Mouse (Mus musculus): ENCODE results near the gene Spats2l. TPM values are rescaled to one million over a fixed set of nuclear protein-coding genes. Genes with fewer than 3 reads are reported as not detected.

The Spats2l gene
- polyA plus RNA-seq, 1 experiment from 2014 or later: 73.1 TPM

DNA sequence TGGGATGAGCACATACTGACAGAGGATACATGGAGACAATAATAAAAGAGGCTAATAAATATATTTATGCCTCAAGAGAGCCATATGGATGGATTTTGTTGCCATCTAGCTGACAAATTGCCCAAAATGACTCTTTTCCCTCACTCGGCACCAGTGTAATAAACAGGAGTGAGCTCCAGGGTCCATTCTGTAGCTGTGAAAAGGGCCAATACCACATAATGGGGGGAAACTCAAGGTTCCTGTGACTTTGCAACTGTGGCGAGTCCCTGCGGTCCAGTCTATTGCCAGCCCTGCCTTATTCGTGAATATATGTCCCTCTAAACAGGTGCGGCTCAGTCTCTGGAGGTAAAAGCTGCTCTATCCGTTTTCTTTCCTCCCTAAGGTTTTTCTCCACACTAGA, 137.6 kb downstream of the Spats2l start:
- no peaks in the 10 kb centered on the region for H3K36me3 ChIP-seq (ENCODE audit: insufficient read depth, low read length)
- H3K4me2 ChIP-seq (replicated peaks; ENCODE audit: low read depth, low read length): no peak overlapping the region
- H3K27ac ChIP-seq (ENCODE audit: low read length): no peak overlapping the region
- TF ChIP-seq CTCF (IDR thresholded peaks at IDR 0.05) (no peak), EP300 (IDR thresholded peaks at IDR 0.05) (no peak)
- no peaks in the 10 kb centered on the region for H3K4me1 ChIP-seq (ENCODE audit: insufficient read depth, low read depth, low read length)
- ATAC-seq (no peak), DNase-seq (ENCODE audit: low spot score) (no peak)
- WGBS: 88% methylated on average over 6 of the region's 6 CpGs
- H3K9me3 ChIP-seq (ENCODE audit: low read length): no peaks in the 10 kb centered on the region
- H3K9ac ChIP-seq (replicated peaks; ENCODE audit: low read depth): no peak overlapping the region
- H3K27me3 ChIP-seq (replicated peaks; ENCODE audit: insufficient read depth, low read length): no peaks in the 10 kb centered on the region
- no peak overlapping the region for H3K4me3 ChIP-seq (ENCODE audit: low read depth, low read length)

DNA sequence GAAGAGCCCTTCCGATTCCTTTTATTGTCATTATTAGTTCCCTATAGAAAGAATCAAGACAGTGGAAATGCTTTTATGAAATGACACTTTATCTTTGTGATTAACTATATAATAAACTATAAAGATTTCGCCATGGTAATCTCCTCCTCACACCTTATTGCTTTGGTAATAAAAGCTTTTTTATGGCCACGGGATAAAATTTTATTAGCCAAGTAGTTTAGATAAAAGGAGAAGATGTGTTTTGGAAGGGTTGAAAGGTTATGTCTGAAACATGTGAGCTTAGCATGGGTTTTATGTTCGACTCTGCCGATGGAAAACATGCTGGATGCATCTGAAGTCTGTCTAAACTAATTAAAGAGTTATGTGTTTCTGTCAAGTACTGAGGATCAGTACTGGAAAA, 143.4 kb downstream of the Spats2l start:
- TF ChIP-seq EP300 (IDR thresholded peaks at IDR 0.05) (no peak), CTCF (IDR thresholded peaks at IDR 0.05) (no peak)
- no peak overlapping the region for H3K4me3 ChIP-seq (ENCODE audit: low read depth, low read length)
- no peaks in the 10 kb centered on the region for H3K4me1 ChIP-seq (ENCODE audit: insufficient read depth, low read depth, low read length)
- DNase-seq (ENCODE audit: low spot score): no peak
- no peaks in the 10 kb centered on the region for H3K27me3 ChIP-seq (replicated peaks; ENCODE audit: insufficient read depth, low read length)
- no peak overlapping the region for H3K27ac ChIP-seq (ENCODE audit: low read length)
- H3K9me3 ChIP-seq (ENCODE audit: low read length): no peaks in the 10 kb centered on the region
- 76% methylated on average over 5 of the region's 5 CpGs for WGBS
- no peak for ATAC-seq
- no peak overlapping the region for H3K4me2 ChIP-seq (replicated peaks; ENCODE audit: low read depth, low read length)
- no peaks in the 10 kb centered on the region for H3K36me3 ChIP-seq (ENCODE audit: insufficient read depth, low read length)
- no peak overlapping the region for H3K9ac ChIP-seq (replicated peaks; ENCODE audit: low read depth)

DNA sequence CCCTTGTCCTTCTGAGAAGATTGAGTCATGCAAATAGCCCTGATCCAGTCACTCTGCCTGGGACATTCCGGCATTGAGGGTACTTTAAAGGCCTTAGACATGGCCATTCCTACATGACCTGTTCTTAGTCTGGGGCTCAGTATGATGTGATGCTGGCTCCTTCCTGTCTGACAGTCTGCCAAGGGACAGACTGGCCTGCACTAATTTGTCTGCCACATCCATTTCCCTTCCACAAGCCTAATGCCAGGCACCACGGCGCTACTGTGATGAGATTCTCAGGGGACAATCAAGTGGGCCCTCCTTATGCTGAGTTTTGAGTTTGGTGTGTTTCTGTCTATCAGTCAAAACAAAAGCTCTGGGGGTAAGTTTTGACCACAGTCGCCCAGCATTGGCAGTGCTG, 144.6 kb downstream of the Spats2l start:
- Histone ChIP-seq H3K4me3 (ENCODE audit: low read depth, low read length) (no peak overlapping the region), H3K4me2 (replicated peaks; ENCODE audit: low read depth, low read length) (no peak overlapping the region), H3K36me3 (ENCODE audit: insufficient read depth, low read length) (no peaks in the 10 kb centered on the region), H3K27me3 (replicated peaks; ENCODE audit: insufficient read depth, low read length) (no peaks in the 10 kb centered on the region), H3K27ac (ENCODE audit: low read length) (no peak overlapping the region), H3K4me1 (ENCODE audit: insufficient read depth, low read depth, low read length) (no peaks in the 10 kb centered on the region), H3K9ac (replicated peaks; ENCODE audit: low read depth) (no peak overlapping the region), H3K9me3 (ENCODE audit: low read length) (no peaks in the 10 kb centered on the region)
- ATAC-seq: peak; percentile 30; the same call in 1 of the 2 replicates
- no peak for TF ChIP-seq CTCF (IDR thresholded peaks at IDR 0.05)
- no peak for TF ChIP-seq EP300 (IDR thresholded peaks at IDR 0.05)
- WGBS: 67% methylated on average over 4 of the region's 4 CpGs
- no peak for DNase-seq (ENCODE audit: low spot score)

DNA sequence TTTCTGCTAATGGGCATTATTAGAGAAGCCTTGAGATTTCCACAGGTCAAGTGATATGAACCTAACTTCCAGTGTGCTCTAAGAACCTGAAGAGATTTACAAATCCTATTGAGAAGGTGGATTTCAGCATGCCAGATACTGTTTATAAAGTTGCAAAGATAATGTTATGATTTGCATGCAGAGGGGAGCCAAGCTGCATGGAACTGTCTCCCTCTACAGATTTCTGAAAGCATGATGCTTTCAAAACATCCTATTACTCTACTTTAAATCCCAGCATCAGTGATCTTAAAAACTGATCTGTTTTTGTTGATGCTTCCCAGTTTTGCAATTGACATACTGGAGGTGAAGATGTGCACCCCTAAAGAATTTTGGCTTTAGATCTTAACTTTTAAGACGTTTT, 160.3 kb downstream of the Spats2l start:
- no peak overlapping the region for H3K4me2 ChIP-seq (replicated peaks; ENCODE audit: low read depth, low read length)
- DNase-seq (ENCODE audit: low spot score) (no peak), ATAC-seq (no peak)
- no peak overlapping the region for H3K27ac ChIP-seq (ENCODE audit: low read length)
- H3K9ac ChIP-seq (replicated peaks; ENCODE audit: low read depth): no peak overlapping the region
- no peaks in the 10 kb centered on the region for H3K36me3 ChIP-seq (ENCODE audit: insufficient read depth, low read length)
- no peaks in the 10 kb centered on the region for H3K9me3 ChIP-seq (ENCODE audit: low read length)
- WGBS: 63% methylated on average over 1 of the region's 1 CpGs
- no peaks in the 10 kb centered on the region for H3K27me3 ChIP-seq (replicated peaks; ENCODE audit: insufficient read depth, low read length)
- no peak for TF ChIP-seq EP300 (IDR thresholded peaks at IDR 0.05)
- TF ChIP-seq CTCF (IDR thresholded peaks at IDR 0.05): peak; percentile 33
- H3K4me3 ChIP-seq (ENCODE audit: low read depth, low read length): no peak overlapping the region
- H3K4me1 ChIP-seq (ENCODE audit: insufficient read depth, low read depth, low read length): no peaks in the 10 kb centered on the region

DNA sequence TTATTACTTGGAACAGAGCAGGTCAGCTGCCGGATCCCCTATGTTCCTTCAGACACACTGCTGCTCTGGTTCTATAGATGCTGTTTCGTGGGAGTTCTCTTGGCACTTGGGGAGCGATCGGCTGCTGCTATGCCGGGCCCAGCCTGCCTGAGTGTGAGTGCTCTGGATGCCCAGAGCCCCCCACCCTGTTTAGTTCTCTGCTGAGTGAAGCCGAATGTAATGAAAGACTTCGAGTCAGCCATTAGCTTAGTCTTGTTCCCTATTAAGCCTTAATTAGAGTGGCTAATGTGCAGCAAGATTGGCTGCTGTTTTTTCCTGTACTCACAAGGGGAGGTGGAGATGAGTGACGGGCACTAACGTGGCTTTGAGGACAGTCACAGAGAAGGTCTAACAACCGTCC, 166.7 kb downstream of the Spats2l start:
- no peak for ATAC-seq
- DNase-seq (ENCODE audit: low spot score): no peak
- no peaks in the 10 kb centered on the region for H3K9me3 ChIP-seq (ENCODE audit: low read length)
- TF ChIP-seq CTCF (IDR thresholded peaks at IDR 0.05) (no peak), EP300 (IDR thresholded peaks at IDR 0.05) (no peak)
- H3K36me3 ChIP-seq (ENCODE audit: insufficient read depth, low read length): no peaks in the 10 kb centered on the region
- no peak overlapping the region for H3K9ac ChIP-seq (replicated peaks; ENCODE audit: low read depth)
- H3K4me2 ChIP-seq (replicated peaks; ENCODE audit: low read depth, low read length): no peak overlapping the region
- H3K27ac ChIP-seq (ENCODE audit: low read length): no peak overlapping the region
- no peaks in the 10 kb centered on the region for H3K27me3 ChIP-seq (replicated peaks; ENCODE audit: insufficient read depth, low read length)
- WGBS: 86% methylated on average over 10 of the region's 10 CpGs
- H3K4me1 ChIP-seq (ENCODE audit: insufficient read depth, low read depth, low read length): no peaks in the 10 kb centered on the region
- H3K4me3 ChIP-seq (ENCODE audit: low read depth, low read length): no peak overlapping the region

DNA sequence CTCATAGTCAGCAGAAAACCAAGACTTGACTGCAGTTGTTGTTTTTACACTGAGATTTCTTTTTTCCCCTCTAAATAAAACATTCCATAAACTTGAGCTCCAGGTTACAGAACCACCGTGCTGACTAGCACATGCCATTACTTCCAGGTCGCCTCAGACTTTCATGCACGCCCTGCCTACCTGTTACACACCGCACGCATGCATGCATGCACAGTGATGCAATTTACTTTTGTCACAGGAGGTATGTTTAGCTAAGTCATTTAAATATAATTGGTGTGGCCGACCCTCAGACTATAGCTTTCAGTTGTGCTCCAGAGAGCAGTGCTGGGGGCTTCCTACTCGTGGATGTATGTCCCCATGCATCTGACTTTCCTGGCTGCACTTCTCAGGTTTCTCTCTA, 167.1 kb downstream of the Spats2l start:
- H3K27ac ChIP-seq (ENCODE audit: low read length): no peak overlapping the region
- no peaks in the 10 kb centered on the region for H3K27me3 ChIP-seq (replicated peaks; ENCODE audit: insufficient read depth, low read length)
- WGBS: 77% methylated on average over 7 of the region's 7 CpGs
- H3K9ac ChIP-seq (replicated peaks; ENCODE audit: low read depth): no peak overlapping the region
- H3K9me3 ChIP-seq (ENCODE audit: low read length): no peaks in the 10 kb centered on the region
- H3K4me3 ChIP-seq (ENCODE audit: low read depth, low read length): no peak overlapping the region
- H3K36me3 ChIP-seq (ENCODE audit: insufficient read depth, low read length): no peaks in the 10 kb centered on the region
- no peak for DNase-seq (ENCODE audit: low spot score)
- no peak for ATAC-seq
- TF ChIP-seq CTCF (IDR thresholded peaks at IDR 0.05): no peak
- no peak for TF ChIP-seq EP300 (IDR thresholded peaks at IDR 0.05)
- no peak overlapping the region for H3K4me2 ChIP-seq (replicated peaks; ENCODE audit: low read depth, low read length)
- no peaks in the 10 kb centered on the region for H3K4me1 ChIP-seq (ENCODE audit: insufficient read depth, low read depth, low read length)

DNA sequence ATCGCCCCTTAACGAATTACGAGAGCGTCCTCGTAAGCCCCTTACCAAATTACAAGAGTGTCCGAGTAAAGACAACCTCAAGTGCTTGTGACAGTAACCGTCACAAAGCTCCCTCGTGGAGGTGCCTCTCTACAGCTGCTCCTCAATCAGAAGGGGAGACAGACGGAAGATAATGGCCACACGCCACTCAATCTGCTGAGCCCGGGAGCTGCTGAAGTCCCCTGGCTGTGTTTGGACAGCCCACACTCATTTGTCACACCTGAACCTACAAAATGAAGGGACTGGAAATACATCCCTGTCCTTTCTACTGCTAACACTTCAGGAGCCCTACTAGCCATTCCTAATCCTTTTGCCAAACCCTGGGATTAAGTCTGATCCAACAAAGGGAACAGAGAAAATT, 167.8 kb downstream of the Spats2l start:
- no peaks in the 10 kb centered on the region for H3K27me3 ChIP-seq (replicated peaks; ENCODE audit: insufficient read depth, low read length)
- H3K36me3 ChIP-seq (ENCODE audit: insufficient read depth, low read length): no peaks in the 10 kb centered on the region
- no peak overlapping the region for H3K27ac ChIP-seq (ENCODE audit: low read length)
- TF ChIP-seq CTCF (IDR thresholded peaks at IDR 0.05): no peak
- TF ChIP-seq EP300 (IDR thresholded peaks at IDR 0.05): no peak
- H3K4me1 ChIP-seq (ENCODE audit: insufficient read depth, low read depth, low read length): no peaks in the 10 kb centered on the region
- H3K9me3 ChIP-seq (ENCODE audit: low read length): no peaks in the 10 kb centered on the region
- DNase-seq (ENCODE audit: low spot score): no peak
- H3K9ac ChIP-seq (replicated peaks; ENCODE audit: low read depth): no peak overlapping the region
- H3K4me3 ChIP-seq (ENCODE audit: low read depth, low read length): no peak overlapping the region
- no peak overlapping the region for H3K4me2 ChIP-seq (replicated peaks; ENCODE audit: low read depth, low read length)
- WGBS: 48% methylated on average over 11 of the region's 11 CpGs
- no peak for ATAC-seq
